Mouse (Mus musculus) induced T-regulatory cell, adult 2 months (primary cell): ENCODE results near the gene Zfp366.
"Not testable (repeated sequence)": the region's sequence is repeated elsewhere in the genome, so short reads cannot be mapped to it uniquely, and the experiment has no call there.

Experiments
- DNase-seq: peaks from one replicate; pipeline ENCODE4 v3.0.0-alpha.2; 2012; ENCODE audit warnings: low read depth

Gene Zfp366

DNA sequence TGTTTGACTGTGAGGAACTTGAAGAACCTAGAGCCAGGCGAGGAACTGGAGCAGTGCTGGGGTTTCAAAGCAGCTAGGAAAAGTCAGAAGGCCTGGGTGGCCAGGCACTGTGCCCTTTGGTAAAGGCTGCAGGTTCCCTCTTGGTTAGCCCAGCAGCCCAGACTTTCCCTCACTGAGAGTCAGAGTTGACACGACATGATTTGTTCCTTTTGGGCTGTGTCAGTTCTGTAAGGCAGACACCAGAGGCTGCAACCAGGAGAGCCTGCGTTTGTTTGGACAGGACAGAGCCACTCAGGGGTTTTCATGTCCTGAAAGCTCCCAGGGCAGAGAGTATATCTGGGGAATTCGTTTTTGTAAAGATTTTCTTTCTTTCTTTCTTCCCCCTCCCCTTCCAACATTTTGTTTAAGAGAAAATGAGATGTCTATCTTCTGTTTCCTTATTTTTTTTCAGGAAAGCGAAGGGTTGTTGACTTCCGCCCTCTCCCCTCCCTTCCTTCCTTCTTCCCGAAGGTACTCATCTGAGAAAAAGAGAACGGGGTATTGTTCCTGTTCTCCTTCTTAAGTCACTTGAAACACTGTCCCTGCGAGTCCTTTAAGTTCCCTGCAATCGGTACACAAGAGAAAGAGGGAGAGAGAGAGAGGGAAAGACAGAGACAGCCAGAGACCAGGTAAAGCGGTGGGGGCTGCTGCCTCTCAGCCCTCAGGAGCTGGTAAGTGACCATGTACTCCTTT lies at the start of gene Zfp366:
Gene Zfp366 (plus strand): TSS at position 669 of the 732 bp plus-strand sequence.
- no peak for DNase-seq

DNA sequence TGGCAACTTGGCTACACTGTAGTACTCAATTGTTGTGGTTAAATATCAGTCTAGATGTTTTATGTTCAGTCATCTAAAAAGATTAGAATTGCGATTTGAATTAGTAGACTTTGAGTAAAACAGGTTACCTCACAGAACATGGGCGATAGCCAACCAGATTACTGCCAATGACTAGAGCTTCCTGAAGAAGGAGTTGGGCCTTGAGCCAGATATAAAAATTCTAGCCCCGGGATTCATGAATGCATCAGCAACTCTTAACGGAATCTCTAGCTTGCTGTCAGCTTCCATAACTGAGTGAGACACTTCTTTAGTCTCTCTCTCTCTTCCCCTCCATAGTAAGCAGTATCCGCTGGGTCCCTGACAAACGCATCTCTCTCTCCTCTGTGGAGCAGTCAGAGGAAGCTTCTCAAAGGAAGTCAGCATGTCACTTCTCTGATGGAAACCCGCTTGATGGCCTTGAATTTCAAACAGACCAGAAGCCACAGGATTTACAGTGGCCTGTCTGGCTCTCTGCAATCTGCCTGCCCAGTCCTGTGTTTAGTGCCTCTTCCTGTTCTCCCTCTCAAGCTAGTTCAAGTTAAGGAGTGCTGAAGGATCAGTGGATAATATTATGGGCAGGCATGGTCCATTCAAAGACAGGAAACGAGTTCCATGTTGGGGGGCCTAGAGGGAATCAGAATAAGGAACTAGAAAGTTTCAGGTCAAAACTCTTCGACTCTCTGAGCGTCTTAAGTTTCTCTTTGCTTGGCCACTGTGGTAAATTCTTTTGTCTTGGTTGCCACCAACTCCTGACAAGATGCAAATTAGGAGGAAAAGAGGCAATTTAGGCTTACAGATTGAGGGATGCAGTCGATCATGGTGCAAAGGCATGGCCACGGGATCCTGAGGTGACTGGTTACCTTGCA lies 46.0 kb upstream of the Zfp366 start:
- no peak for DNase-seq

DNA sequence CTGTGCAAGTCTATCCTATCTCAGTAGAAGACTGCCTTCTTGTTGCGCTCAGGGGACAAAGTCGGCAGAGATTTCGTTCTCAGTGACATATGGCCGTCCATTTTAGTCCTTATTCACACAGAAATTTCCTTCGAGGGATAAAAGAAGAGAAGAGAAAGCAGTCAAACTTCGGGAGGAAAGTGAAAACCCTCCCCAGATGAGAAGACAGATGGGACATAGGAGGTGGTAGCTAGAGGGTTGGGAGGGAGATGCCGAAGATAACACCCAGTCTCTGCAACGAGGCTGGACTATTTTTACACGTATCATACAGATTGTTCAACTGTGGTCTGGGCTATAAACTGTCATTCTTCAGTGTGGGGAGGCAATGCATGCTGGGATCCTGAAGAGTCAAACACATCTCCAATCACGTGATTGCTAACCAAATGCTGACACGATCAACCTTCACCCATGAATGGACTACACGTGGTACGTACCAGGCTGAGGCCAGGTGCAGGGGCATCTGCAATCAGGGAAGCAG lies 38.2 kb upstream of the Zfp366 start:
- DNase-seq = no peak

DNA sequence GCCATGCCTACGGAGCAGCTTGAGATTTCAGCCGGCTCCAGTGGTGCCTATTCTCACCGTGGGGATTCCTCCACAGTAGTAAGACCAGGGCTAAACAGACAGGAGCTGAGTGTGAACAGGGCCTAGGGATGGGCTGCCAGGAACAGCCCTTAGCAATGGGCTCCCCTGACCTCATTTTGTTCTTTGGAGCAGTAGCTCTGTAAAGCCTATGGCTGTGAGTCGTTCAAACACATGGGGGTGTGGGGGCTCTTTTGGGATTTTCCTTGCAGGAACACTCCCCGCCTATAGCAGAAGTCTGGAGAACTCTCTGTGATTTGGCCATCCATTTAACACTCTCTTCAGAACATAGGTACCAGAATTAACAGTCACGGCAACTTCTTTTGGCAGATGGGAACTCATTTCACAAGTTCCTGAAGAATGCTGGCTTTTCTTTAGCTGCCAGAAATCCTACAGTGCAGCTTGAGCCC lies 36.9 kb upstream of the Zfp366 start:
- DNase-seq = no peak

DNA sequence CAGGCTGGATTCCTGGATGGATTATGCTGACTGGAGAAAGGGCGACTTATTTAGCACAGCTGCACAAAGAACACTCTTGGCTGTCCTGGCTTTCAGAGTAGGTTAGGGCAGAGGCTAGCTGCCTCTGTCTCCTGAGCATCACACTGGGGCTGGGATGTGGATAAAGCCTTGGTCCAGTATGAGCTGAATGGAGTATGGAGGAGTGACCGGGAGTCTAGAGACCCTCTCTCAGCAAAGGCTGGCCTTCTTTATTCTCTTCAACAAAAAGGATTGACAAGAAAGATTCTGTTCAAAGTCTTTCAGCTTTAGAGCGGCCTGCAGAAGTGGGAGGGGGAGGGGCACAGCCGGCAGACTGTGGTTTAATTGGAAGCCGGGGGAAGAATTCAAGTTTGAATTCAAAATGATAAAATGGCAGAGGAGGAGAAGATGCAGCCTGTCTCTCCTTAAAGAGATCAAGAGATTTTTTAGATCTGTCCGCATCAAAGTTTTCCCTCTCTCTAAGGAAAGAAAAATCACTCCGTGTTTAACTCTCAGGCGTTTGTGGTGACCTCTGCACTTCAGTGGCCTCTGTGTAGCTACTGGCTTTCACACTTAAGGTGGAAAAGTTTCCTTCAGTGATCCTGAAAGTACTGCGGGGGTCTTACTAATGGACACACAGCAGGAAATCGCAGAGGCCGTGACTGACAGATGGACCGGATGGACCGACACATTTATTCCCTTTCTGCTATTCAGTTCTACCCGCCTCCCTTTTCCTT lies 34.9 kb upstream of the Zfp366 start:
- no peak for DNase-seq

DNA sequence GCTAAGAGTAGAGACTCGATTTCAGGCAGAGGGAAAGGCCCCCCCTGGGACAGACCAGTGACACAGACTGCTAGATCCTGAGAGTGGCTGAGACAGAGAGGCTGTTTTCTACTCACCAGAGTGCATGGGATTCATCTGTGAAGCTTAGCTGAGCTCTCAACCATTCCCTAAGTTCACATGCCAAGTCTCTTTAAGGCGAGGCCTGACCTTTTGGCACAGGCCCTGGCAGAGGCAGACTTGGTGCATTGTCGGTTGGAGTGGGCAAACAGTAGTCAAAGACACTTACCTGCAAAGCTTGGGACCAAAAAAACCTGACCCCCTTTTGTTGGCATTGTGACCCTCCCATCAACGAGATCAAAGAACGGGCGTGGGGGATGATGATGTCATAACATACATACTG lies 34.0 kb upstream of the Zfp366 start:
- no peak for DNase-seq

DNA sequence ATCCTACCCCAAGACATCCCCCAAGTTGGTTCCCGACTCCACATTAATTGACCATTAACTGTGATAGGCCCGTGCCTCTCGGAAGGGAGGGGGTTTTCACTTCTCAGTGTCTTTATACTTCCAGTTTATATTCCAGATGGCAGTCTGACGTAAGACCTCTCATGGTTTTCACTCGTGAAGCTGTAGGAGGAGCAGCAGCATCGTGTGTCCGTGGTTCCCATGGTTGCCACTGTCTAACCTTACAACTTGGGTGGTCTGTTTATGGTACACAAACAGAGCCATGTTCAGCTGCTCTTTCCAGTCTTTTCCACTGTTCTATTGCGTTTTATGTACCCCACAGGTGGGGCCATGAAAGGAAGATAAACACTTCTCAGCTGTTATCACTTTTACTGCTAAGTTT lies 33.5 kb upstream of the Zfp366 start:
- no peak for DNase-seq

DNA sequence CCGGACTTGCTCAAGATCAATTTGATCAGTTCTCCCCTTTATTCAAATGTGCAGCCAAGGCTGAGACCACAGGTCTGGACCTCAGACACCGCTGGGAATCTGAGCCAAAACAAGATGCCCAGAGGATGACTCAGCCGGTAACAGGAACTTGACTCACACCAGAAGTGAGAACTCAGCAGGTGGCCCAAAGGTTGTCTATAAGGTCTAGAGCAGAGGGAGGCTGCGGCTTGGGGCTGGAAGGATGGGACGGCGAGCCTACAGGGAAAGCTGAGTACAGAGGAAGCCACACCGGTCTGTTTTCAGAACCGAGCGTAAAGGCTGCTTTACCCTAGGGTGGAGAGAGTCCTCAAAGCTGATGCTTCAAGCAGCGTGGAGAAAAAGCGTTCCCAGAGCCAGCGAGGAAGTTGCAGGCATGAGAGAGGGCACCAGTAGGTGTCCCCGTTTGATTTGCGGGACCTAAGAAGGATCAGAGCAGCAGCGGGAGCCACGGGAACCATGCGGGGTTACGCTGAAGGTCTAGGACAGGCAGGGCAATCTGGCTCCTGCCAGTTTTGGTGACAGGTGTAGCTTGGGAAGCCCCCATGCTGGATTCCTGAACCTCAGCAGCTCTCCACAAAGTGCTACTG lies 32.2 kb upstream of the Zfp366 start:
- DNase-seq = no peak

DNA sequence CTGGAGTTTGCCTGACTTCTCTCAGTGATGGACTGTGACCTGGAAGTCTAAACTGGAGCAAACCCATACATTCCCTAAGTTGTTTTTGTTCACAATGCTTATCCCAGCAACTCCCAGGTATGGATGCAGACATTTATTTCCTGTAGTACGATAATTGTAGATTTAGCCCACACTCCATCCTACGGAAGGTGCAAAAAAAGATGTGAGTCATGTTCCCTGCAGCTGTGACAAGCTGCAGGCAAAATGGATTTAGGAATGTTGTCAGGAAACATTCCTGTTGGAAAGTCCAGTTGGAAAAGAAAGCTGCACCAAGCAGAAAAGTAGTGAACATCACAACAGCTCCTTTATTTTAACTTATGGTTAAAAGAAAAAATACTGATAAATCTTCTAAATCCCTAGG lies 26.9 kb upstream of the Zfp366 start:
- DNase-seq = no peak

DNA sequence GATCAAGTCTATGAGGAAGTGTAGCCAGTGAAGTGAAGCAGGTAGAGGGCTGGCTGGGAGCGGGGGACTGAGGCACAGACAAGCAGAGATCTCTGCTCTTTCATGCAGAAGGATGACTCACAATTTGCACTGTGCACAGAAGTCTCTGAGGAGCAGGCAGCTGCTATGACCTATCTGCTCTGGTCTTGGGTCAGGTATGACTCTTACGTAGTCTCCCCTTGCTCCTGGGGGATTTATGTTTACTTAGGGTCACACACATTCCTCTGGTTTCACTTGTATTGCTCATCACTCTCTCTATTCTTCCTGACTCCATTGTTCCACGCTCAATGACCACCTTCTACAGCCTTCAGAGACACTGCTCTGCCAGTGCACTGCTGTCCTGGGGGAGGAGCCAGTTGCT lies 25.9 kb upstream of the Zfp366 start:
- DNase-seq = no peak

DNA sequence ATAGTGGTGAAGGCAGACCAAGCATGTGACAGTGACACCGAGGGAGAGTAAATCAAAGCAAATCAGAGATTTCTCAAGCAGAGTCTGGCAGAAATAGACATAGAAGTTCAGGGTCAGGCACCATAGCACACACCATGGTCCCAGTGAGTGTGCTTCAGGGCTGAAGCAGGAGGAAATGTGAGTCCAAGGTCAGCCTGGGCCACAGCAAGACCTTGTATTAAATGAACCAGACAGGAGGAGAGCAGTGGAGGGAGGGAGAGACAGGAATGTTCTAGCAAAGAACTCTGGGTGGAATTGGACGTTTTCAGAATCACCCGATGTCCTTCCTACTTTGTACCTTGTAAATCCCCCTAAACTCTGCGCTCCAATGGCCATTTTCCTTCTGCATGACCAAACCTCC lies 21.6 kb upstream of the Zfp366 start:
- no peak for DNase-seq

DNA sequence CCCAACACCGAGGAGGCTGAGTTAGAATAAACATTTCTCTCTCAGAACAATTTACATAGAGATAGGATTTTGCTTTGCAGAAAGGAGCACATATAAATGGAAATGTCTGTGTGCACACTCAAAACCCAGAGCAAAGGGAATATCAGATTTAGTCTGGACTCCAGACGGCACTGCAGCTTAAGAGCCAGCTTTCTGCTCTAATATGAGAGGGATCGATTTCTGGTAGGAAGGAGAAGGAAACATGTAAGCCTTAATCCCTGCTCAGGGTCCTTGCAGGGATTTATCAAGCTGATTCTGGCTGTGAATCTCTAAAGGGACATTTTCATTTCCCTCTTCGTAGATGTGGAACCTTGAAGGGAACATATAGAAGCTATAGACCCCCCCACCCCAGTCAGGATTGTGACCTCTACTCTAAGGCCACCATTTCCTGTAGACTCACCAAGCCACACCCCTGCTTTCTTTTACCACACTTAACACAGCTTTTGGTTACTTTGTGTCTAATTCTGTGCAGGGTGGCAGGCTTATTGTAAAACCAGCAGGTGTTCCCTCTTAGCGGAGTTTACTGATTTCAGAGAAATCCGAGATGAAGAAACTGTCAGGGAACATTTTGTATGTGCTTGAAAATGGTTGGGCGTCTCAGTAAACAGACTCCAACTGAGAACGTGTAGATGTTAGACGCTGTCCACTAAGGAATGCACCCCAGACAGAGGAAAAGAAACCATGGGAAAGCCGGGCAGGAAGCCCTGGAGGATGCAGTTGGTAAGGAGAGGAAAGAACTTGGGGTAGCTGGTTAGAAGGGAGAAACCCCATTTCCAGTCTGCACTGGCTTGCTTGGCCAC lies 20.9 kb upstream of the Zfp366 start:
- no peak for DNase-seq

DNA sequence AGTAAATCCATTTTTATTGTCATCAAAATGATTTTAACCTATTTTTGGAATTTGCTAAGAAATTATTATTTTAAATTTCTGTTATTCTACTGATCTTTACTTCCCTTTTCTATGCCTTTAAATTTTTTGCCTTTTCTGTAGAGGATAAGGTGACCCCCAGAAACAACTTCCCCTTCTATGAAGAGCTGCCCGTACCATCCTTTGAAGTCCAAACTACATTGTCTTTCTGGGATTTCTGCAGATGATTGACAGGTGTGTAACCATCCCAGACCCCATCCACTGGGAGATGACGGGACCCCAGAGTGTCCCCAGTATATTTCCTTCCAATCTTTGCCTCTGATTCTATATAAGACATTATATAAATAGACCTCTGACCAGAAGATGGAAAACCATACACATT lies 20.3 kb upstream of the Zfp366 start:
- no peak for DNase-seq

DNA sequence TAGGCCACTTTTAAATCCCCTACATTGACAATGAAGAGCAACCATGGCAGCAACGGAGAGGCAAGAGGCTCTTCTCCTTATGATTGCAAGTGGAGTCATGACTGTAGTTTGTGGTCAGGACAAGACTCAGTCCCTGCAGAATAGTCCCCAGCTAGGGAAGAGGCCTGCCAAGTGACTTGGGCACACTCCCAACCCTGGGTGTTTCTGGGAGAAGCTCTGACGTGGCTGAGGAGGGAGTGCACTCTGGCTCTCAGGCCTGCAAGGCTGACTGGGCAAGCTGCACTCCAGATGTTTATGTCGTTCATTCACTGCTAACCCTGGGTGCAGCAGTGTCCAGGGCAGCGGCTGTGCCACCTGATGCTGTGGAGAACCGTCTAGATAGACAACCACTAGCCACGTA lies 15.2 kb upstream of the Zfp366 start:
- no peak for DNase-seq

DNA sequence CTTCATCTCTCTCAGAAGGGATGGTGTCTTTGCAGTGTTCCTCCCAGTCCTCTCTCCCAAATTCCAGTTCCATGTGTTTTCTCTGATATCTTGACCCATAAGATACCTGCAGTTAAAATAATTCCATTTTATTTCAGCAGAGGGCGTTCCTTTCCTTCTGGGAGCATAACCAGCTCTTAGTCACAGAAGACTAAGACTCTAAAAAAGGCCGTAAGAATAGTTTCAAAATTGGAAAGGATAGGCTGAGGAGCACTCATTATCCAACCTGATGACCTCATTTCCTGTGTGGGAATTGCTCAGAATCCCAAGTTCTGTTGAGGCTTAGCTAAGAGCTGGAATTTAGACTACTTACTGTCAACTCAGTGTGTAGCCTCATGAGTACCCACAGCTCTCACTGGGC lies 14.3 kb upstream of the Zfp366 start:
- no peak for DNase-seq

DNA sequence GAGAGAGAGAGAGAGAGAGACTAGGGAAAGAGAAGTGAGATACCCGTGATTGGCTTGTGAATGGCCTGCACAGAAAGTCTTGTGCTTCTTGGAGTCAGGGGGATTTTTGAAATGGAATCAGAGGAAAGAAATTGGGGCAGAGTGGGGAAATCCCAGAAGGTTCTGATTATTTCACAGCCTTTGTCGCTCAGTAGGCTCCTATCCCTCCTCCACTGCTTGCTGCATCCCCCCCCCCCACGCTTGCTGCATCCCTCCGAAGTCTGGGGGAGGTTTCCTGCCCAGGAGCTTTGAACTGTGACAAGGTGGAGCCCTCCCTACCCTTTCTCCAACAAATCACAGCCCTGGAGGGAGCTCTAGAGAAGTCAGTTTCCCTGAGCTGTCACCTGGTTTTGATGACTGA lies 10.8 kb upstream of the Zfp366 start:
- DNase-seq = no peak

DNA sequence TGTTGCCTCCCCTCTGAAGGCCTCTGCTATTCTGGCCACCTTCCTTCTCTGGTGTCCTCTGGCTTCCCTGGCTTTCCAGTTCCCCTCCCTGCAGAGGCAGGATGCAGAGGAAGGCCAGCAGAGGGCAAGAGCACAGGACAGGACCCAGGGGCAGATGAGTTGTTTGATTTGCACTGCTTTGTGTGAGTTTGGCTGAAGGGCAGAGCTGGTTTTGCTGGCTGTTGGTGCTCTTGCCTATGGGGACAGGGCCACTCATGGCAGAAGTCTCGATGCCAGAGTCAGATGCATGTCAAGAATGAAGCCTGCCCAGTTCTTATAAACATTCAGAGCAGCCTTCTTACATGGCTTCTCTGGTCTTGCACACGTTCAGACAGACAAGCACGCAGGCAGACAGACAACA lies 1.8 kb upstream of the Zfp366 start:
- DNase-seq = not testable (repeated sequence)

DNA sequence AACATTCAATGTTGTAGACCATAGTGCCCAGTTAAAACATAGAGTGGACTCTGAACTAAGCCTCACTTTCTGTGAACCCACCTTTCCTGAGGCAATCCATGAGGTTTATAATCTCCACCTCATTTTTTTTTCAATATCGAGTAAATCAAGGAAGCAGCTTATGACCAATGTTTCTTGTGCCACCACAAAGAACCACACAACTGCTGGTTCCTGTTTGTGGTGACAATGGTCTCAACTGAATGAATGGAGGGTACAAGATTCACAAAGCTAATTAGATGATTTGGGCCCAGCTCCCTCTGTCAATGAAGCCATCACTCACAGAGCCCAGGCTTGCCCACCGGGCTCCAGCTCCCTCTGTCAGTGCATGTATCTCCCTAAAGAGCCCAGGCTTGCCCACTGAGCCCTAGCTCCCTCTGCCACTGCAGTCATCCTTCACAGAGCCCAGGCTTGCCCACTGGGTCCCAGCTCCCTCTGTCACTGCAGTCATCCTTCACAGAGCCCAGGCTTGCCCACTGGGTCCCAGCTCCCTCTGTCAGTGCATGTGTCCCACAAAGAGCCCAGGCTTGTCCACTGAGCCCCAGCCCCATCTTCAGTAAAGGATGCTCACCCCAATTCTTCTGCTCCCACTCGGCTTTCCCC lies 1.2 kb upstream of the Zfp366 start:
- no peak for DNase-seq

DNA sequence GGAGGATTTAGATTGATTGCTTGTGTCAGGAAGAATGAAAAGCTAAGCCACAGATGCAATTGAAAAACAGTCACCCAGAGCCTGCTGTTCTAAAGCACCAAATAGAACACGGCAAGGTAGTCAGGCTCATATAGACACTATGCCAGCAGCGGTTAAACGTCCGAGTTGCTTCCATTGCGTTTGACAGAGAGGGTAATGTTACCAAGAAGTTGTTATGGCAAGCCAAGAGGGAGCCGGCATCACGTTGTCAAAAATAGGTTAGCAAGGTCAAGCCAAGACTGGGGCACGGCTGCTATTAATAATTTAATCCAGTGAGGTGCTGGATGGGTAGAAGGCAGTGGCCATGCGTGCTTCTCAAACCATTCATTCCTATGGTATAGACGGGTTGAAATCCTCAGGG lies 950 bp downstream of the Zfp366 start:
- no peak for DNase-seq

DNA sequence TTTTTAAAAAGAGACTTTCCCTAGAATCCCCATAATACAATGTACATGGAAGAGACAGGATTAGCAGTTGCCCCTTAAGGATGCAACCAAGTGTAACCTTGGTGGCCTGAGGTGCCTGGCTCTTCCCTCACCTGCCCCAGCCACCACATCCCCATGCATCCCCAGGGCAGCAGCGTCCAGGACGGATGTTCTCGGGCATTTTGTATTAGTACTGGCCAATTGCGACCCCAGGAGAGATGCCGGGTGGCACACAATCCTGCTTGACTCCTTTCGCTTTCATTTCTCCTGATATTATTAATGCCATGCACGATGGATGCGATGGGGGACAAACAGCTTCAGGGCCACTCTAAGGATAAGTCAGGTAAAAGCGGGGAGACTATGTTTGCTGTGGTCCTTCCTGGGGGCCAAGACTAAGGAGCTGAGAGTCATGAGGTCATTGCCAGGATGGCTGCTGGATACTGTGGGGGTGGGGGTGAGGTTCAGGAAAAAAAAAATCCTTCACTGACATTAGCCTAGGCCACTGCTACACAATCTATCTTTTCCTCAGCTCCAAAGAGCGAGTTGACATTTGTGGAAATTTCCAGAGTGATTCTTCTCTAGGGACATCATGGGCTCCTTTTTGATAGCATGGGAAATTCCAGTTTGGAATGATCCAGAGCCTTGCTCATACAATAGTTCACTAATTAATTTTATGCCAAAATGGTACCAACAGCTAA lies 1.7 kb downstream of the Zfp366 start:
- DNase-seq = no peak
